Mouse (Mus musculus) c-Kit-negative CD71-positive TER-119-positive erythroid progenitor cells, embryonic 14.5 days (primary cell): ENCODE results near the gene Hspb8.

Experiments
- DNase-seq: peaks from one replicate; pipeline ENCODE4 v3.0.0-alpha.2; 2013; ENCODE audit warnings: low read depth, low spot score

Gene Hspb8

DNA sequence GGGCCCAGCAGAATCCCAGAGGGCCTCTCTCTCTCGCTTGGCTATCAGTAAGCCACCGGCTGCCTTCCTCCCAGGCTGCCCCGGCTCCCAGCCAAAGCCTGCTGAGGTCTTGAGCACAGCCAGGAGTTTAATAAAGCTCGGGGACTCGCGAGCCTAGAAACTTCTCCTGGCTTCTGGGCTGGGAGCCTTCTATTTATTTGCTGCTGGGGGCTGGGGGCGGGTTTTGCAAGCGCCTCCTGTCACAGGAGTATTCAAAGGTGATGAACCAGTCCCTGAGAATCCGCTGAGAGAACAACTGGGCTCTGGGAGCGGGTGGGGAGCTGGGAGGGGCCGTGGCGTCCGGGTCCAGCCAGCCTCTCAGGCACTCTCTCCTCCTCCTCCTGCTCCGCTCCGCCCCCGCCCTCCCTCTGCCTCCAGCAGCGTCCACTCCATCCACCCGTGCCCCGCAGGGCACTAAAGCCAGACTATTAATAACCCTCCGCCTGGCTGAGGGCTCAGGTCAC is at the start of gene Hspb8:
Gene Hspb8, minus strand, starts transcription at position 166 of the 503 bp plus-strand sequence.
- DNase-seq, result no peak

DNA sequence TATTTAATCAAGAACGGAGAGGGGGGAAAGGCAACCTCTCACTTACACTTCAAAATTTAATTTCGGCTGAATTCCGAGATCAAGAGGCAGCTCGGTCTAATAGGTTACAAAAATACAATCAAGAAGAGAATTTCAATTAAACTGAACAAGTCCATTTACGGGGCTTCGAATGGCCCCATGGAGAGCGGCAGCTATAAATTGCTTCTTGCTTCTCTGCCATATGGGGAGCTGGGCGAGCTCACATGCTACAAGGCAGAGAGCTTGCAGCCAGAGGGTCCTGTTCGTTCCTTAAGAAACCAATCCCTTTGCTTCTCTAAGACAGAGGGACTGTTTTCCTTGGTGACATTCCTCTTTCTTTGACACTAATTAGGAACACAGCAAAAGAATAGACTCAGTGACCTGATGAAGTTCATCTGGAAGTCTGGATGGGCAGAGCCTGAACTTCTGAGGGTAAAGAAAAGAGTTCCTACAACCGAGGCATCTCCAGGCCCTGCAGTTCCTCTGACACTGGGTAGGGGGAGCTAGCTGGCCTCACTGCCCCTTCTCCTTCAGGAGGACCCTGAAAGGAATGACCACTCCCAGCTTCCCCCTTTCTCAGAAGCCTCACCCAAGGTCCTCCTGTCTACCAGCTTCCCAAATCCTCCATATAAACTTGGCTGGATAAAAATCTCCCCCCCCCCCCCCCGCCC is 38.8 kb upstream of the Hspb8 start:
- no peak for DNase-seq

DNA sequence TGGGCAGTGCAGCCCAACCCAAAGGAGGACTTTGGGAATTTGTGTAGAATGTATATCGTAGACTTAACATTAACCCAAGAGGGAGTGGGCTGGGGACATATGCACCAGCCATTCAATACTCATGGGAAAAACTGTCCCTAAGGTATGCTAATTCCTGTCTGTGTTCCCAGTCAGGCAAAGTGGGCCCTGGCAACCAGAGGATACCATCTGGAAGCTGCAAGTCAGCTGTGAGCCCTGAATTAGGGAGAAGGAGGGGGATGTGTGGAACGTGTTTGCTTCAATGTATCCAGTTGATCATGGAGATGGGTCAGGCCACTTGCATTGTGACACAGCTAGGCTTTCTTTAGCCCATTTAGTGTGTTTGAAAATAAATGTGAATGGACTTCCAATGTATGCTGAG is 37.3 kb upstream of the Hspb8 start:
- DNase-seq, result no peak

DNA sequence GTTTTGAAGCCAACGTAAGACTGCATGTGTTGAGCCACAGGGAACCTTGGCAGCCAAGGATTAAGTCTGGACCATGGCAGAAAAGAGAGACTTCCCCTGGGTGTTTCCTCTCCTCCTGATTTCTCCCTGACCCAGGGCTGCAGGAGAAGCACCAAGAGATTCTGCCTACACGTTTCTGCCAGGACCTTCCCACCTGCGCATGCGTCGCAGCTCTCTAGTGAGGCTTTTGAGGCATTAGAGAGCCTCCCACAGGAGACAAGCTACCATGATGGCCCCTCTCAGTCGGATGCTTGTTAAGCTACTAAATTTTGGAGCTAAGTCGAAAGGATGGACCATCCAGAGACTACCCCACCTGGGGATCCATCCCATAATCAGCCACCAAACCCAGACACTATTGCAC is 35.1 kb upstream of the Hspb8 start:
- no peak for DNase-seq

DNA sequence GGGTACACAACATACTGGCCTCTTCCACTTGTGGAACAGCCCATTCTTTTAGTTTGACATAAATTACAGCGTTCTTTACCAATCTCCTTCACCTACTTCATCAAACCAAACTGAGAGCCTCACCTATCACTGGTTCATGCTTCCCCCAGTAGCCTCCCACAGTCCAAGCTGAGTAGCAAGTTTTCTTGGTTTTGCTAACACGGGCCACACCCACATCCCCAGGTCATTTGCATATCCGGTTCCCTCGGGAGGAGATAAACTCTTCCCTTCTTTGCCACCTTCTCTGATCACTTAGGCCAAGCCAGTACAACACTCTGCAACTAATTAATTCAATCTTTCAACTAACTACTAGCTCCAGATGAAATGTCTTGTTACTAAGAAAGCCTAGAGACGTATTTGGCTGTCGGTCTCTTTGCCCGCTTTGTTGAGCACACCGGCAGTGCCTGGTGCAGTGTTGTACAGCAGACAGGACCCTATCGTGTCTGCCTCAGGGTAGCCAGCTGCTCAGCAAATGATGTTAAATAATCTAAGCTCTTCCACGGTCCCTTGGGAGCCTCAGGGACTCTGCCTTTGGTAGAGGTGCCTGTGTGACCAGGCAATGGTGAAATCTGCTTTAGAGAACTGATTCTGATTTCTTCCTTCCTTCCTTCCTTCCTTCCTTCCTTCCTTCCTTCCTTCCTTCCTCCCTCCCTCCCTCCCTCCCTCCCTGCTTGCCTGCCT is 34.3 kb upstream of the Hspb8 start:
- DNase-seq, result no peak

DNA sequence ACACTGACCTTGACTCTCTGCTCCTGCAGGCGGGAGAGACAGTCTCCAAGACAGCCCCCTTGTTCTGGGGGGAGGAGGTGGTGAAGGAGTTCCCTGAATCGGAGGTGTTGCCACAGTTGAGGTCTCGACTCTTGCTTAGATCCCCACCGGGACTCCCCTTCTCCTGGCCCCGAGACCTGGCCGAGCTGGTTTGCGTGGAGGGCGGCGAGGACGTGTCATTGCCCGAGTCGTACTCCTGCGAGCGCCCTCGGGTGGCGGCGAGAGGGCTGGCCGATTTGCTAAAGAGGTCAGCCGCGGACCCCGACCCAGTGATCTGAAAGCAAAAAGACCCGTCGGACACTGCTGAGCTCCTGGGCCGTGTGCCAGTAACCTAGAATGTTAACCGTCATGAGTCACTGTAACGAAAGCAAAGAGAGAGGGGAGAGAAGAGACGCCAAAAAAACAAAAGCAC is 30.8 kb upstream of the Hspb8 start:
- no peak for DNase-seq

DNA sequence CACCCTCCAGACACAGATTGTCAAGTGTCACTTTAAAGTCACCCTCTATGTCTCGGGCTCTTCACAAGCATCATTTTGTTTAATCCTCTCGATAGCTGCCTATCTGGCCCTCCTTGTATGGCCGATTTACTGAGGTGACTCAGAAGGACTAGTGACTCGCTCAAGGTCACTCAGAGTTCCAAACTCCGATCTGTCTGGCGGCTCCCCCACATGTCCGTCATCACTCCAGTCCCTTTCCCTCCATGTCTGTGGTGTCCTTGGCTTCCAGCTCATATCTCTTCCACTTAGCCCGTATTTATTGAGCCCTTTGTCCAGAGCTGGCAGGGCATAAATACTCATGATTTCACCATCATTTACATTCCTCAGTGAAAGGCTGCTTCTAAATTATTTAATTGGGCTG is 28.2 kb upstream of the Hspb8 start:
- DNase-seq, result no peak

DNA sequence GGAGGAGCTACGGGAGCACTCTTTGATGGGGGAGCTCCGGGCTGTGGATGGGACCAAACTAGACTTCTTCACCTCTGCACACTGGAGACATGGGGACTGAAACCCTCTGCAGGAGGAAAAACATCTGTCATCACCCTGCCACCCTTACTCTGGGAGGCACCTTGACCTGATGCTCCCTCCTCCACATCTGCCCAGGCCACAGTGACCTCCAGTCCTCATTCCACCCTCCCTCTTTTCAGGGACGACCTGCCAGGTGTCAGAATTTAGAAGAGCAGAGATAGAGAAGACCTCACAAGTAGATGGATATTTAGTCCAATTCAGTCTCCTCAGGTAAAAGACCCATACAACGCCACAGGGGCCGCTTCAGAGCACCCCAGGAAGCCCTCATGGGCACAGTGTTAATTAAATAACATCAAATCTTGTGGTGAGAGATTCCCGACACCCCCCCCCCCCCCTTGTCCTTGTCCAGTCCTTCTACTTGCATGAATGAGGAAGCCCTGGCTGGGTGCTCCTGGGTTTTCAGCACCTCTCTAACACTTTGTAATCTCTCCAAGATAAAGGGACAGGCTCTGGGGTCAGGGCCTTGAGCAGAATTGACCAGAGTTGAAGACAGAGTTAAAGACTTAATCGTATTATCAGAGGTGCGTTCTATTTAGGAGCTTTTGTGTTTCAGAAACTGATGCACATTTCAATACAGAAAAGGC is 27.0 kb upstream of the Hspb8 start:
- DNase-seq, result no peak

DNA sequence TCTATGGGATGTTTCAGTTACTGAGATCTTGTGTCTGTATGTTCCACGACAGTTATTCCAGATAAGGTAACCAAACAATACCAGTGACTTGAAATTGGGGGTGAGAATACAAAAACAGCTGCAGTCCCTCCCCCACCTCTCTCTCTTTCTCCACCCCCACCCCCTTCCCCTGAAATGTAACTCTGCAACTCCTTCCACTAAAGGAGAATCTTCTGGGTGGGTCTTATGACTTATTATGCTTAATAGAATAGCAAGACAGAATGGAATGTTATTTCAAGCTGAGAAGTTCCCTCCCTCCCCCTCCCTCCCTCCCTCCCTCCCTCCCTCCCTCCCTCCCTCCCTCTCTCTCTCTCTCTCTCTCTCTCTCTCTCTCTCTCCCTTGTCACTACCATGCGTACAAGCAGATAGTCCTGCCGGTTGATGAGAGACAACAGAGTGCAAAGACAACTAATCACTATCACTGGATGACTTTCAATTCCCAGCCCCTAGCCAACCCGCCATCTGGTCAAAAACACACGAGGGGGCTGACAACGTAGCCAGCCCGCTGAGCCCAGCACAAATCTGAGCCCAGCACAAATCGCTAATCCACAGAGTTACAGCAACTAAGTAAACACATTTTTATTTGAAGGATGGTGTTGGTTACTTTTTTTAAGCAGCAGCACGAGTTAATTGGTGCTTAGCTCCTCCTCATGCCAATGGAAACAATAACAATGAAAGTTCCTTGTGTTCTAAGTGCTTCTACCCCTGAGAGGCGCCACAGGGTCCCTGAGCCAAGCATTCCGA is 25.9 kb upstream of the Hspb8 start:
- no peak for DNase-seq

DNA sequence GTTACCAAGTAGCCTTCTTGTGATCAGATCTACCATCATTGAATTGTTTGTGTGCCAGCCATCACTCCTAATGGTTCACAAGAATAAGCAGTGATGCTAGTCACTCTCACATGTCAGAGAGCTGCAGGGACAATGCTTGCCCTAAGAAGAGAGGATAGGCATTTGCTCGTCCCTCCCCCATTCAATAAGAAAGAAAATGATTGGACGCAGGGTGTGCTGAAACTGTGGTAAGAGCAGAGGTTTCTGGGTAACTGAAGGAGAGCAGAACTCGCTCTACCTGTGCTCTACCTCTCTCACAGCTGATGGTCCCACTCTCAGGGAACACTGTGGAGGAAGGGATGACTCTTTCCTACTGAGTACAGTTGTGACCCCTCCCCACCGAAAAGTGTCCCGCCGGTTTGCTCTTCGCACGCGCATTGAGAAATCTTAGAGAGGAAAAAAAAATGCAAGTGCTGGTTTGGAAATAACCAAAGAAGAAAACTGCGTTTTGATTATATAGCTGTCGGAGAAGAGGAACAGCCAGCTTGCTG is 25.2 kb upstream of the Hspb8 start:
- no peak for DNase-seq

DNA sequence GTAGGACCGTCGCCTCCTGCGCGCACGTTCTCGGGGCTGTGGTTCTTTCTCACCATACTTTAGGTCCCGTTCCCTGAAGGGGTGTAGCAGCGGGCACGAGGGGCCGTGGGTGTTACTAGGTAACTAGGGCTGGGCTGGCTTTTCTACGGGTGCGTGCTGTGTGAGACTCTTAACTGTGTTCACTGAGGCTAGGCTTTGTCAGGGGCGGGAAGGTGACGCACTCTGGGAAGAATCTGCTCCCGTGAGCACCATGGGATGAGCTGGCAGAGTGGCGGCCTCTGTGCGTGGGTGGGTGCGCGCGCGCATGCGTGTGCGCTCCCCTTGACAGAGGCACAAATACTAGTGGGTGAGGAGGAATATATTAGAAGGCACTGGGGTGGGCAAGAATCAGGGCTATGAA is 23.9 kb upstream of the Hspb8 start:
- no peak for DNase-seq

DNA sequence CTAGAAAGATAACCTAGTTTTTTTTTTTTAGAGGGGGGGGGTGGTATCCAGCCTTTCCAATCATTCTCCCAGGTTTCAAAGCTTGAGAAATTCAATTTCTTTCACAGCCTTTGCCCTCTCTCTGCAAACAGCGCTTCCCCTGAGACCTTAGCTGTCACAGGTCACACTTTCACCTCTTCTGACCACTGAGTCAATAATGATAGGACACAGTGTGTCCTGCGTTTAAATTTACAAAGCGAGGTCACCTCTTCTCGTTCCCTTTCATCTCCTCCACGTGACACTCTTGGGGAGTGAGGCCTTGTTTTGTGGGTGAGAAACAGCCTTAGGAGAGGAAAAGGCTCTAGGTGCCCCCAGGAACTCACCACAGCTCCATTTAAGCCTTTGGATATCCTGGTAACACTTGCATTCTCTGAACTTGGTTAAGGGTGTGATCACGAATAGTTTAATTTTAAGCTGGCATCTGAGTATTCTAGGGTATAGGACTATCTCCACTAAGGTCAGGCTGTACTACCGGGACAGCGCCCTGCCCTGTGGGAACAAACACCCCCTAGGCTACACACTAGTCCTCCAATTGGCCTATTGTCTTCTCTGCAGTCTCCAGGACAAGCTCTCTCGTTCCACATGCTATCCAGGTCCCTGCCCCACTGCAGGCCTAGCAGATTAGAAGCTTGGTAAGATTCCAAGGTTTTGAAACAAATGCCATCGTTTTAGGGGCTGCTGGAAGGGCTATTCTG is 23.1 kb upstream of the Hspb8 start:
- no peak for DNase-seq

DNA sequence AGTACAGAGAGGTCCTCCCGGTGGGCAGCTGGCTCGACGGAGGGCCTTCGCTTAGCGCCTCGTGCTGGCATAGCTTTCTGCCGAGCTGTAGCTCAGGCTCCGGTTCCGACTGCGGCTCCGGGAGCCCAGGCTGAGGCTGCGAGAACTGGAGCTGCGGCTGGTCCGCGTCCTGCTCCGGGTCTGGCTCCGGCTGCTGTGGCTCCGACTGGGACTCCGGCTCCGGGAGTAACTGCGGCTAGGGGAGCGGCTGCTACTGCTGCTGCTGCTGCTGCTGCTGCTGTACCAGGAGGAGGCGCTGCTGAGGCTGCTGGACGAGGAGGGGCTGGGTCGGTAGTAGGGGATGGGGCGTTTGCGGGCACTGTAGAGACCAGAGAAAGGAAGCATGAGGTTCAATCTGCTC is 21.9 kb upstream of the Hspb8 start:
- DNase-seq, result no peak

DNA sequence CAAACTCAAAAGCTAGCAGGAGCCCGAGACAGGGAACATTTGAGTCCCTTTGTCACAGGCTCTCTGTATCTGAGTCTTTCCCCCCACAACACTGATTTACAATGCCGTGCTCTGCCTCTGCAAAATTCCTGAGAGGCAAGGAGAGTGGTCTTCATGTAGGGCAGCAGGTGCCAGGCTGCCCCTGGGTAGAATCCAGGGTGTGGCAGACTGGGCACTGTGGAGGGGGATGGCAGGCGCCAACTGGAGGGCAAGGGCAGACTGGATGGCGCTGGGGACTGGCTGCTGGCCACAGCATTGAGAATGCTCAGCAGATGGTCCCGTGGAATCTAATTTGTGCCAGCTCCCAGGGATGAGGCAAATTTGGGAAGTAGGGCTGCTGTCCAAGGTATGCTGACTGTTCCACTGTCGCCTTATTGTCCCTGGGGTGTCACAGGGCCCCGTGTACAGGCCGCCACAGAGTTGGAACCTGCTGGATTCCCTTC is 20.8 kb upstream of the Hspb8 start:
- no peak for DNase-seq

DNA sequence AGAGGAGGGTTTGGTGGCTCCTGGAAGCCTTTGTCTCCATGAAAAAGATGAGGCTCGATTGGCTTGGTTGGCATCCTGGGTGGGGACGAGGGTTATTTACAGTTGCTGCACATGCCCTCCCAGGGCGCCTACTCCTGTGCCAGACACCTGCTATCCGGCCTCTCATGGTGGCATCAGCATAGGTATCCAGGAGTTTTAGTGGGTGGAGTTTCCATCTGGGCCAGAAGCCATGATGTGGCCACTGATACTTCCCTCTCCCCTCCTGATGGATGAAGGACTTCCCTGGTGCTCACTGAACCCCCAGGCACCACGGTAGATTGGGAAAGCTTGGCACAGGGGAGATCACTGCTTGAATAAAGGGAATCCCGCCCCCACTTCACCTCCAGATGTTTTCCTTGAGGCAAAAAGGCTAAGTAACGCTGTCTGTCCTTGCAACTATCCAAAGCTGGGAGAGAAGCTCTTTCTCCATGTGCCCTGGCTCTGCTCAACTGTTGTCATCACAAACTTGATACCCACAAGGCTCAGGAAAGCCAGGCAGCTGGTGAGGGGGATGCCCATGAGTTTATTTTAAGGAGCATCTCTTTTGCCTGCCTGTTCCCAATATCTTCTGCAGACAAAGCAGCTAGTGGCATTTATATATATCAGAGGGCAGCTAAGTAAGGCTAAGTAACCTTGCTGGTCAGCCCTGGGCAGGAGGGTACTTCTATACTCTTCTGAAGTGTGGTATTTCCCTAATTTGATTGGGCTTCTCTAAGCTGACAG is 20.2 kb upstream of the Hspb8 start:
- DNase-seq, result no peak

DNA sequence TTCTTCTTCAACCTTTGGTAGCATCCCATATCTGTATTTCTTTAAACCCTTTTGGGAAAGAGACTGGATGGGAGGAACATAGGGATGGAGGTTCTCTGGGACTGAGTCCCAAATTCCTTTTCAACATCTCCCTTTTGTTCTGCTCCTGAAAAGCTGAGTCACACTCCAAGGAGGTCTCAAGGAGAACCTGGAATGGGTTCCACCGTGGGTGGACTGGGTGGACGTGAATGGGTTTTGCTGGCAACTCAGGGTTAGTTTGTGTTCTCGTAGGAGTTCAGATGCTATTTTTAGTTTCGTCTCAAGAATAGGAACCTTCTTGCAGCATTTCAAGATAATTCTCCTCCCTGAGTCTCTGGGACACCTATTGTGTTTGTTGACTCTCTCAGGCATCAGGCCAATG is 17.6 kb upstream of the Hspb8 start:
- DNase-seq, result no peak

DNA sequence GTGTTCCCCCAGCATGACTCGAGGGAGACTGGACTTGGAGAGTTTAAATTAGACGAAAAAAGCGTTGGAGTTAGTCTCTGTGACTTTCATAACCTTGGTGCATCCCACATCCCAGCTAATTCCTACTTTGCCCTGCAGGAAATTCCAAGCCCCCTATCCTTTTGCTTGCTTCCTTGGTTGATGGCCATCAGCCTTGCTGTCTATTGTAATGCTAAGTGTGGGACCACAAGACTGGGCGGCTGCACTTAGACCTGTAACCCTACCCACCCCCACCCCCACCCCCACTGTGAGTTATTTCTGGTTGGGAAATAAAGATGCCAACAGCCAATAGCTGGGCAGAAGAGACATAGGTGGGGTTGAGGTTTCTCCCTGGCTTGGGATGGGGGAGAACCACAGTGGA is 15.7 kb upstream of the Hspb8 start:
- no peak for DNase-seq

DNA sequence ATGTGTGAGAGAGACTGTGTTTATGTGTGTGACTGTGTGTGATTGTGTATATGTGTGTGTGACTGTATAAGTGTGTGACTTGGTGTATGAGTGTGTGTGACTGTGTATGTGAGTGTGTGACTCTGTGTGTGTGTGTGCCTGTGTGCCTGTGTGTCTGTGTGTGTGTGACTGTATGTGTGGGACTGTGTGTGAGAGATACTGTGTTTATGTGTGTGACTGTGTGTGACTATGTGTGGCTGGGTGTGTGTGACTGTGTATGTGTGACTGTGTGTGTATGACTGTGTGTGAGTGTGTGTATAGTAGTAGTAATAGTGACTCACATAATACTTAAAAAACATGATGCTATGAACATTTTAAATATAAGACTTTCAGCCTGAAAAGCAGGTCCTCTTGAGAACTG is 13.5 kb upstream of the Hspb8 start:
- no peak for DNase-seq

DNA sequence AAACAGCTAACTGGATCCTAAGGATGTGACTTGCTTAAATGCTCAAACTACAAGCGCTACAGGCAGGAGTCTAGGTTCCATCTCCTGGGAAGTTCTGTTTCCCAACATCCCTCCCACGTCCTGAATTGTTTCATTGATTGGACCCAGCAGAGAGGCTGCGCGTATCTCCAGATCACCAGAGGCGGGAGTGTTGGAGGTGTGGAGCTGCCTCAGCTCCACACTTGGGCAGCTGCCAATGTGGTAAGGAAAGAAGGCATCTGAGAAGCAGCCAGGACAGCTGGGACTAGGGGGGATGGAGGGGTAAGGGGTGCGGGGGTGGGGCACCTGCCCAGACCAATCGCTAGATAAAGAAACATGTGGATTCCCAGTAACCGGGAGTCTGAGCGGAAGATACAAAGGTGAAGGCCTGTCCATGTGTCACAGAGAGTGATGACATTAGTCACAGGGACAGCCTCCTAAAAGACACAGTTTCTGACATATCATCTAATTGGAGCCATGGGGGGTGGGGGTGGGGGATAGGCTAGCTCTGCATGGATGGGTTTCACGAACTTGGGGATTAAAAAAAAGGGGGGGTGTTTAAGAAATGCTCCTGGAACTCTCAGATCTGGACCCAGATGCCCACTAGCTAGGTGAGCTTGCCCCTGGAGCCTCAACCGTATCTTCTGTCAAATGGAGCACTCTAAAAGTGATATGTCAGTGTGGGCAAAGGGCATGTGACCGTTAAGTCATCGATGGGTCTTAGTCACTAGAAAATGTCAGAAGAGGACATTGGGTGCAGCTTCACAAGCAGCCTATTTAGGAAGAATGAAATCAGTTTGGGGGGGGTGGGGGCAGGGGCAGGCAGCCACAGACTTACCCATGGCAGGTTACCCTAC is 12.5 kb upstream of the Hspb8 start:
- no peak for DNase-seq
